Mouse (Mus musculus): ENCODE measurements around the gene Apbb1.

GRCm38 (mm10) chr7:105590097-105590496 is 8.6 kb upstream of the Apbb1 start:
- no peak for TF ChIP-seq POLR2A (IDR thresholded peaks at IDR 0.05; ENCODE audit: borderline replicate concordance, extremely low read depth, low read depth, low read length)
- TF ChIP-seq CTCF (IDR thresholded peaks at IDR 0.05; ENCODE audit: insufficient read depth, low read length) = no peak

All from lung, adult 2 months (tissue).